Mouse (Mus musculus) liver, adult 2 months (tissue): ENCODE measurements around the gene Ptpn14. TPM values are rescaled to one million over a fixed set of nuclear protein-coding genes. Genes with fewer than 3 reads are reported as not detected.

Source experiments
- DNase-seq: peaks from one replicate; pipeline ENCODE4 v3.0.0-alpha.2; 2011; ENCODE audit warnings: low read depth, low spot score; ENCODE audit errors: extremely low read depth
- H3K27ac ChIP-seq: fragments of 200-500 bp; replicated peaks from 2 replicates; pipeline ENCODE4 v1.5.1; 2012; ENCODE audit warnings: low read depth, mild to moderate bottlenecking, control low read depth, inconsistent platforms, low read length; ENCODE audit not compliant: insufficient read depth
- H3K27me3 ChIP-seq: fragments of 200-500 bp; 2 replicates; pipeline ENCODE4 v1.6.1; 2012; ENCODE audit warnings: mild to moderate bottlenecking, moderate library complexity, low read length, inconsistent platforms; ENCODE audit not compliant: control insufficient read depth, insufficient read depth
- H3K36me3 ChIP-seq: fragments of 200-500 bp; 2 replicates; pipeline ENCODE4 v1.6.1; 2012; ENCODE audit warnings: low read length, inconsistent platforms; ENCODE audit not compliant: control insufficient read depth, insufficient read depth
- H3K4me1 ChIP-seq: fragments of 200-500 bp; 2 replicates; pipeline ENCODE4 v1.6.1; 2011; ENCODE audit warnings: low read length; ENCODE audit not compliant: control insufficient read depth, insufficient read depth
- H3K4me3 ChIP-seq: fragments of 200-500 bp; 2 replicates; pipeline ENCODE4 v1.5.1; 2011; ENCODE audit warnings: low read depth, mild to moderate bottlenecking, control low read depth, low read length, moderate library complexity; ENCODE audit not compliant: insufficient read depth
- H3K79me2 ChIP-seq: fragments of 200-500 bp; 2 replicates; pipeline ENCODE4 v1.6.1; 2012; ENCODE audit warnings: inconsistent platforms, mild to moderate bottlenecking, low read length, moderate library complexity; ENCODE audit not compliant: control insufficient read depth, insufficient read depth
- H3K9ac ChIP-seq: fragments of 200-500 bp; 2 replicates; pipeline ENCODE4 v1.6.1; 2012; ENCODE audit warnings: low read depth, mild to moderate bottlenecking, control low read depth, inconsistent platforms, low read length
- CTCF ChIP-seq: fragments of 200-500 bp; IDR thresholded peaks from 2 replicates; pipeline ENCODE4 v1.5.1; 2011; ENCODE audit warnings: low read depth, low read length, control low read depth
- POLR2A ChIP-seq: fragments of 200-500 bp; IDR thresholded peaks from 2 replicates; pipeline ENCODE4 v1.6.1; 2011; ENCODE audit warnings: low read length, control low read depth; ENCODE audit not compliant: insufficient read depth; ENCODE audit errors: extremely low read depth
- WGBS: fragments of 180-500 bp; shearing (Covaris S2); methylation state at CpG from one replicate; pipeline ENCODE4 v1.1.7; 2018; 5-methylcytosine and 5-hydroxymethylcytosine counted together
- polyA plus RNA-seq: library from polyadenylated mRNA; depleted of rRNA; stranded (reverse); fragments of >200 nt; gene quantifications from 2 replicates; pipeline ENCODE4 v1.2.3, GENCODE M21; 2012
- total RNA-seq: library from RNA; depleted of rRNA; stranded (reverse); fragments of >200 nt; gene quantifications from 2 replicates; pipeline ENCODE4 v1.2.3, GENCODE M21; 2014

Ptpn14 gene
- total and polyA plus RNA-seq, 2 experiments: 0.55 to 0.74 TPM

DNA sequence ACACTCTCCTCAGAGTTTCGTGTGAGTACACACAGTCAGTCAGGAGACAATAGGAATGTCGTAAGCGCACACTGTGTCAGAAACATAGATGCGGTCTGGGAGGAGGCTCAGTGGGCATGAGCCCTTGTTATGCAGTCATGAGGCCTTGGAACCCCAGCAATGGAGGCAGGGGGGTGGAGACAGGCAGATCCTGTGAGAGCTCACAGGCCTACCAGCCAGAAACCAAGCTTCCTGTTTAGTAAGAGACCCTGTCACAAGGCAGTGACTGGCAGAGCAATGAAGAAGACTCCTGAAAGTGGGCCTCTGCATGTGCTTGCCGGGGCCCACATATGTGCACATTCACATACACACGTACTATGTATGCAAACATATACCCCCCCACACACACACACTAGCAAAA, 79.9 kb downstream of the Ptpn14 start:
- no peak for TF ChIP-seq POLR2A
- no peak for TF ChIP-seq CTCF
- 0 out of 2 replicates have a peak, but pooled peaks cover 1% of the 10 kb centered on the region for H3K4me1 ChIP-seq
- 90% methylated on average over 6 of the region's 6 CpGs for WGBS
- DNase-seq: no peak
- no peak overlapping the region for H3K9ac ChIP-seq
- no peak overlapping the region for H3K27ac ChIP-seq
- H3K4me3 ChIP-seq: no peak overlapping the region
- H3K36me3 ChIP-seq: no peaks in the 10 kb centered on the region
- H3K79me2 ChIP-seq: no peaks in the 10 kb centered on the region
- H3K27me3 ChIP-seq: no peaks in the 10 kb centered on the region

DNA sequence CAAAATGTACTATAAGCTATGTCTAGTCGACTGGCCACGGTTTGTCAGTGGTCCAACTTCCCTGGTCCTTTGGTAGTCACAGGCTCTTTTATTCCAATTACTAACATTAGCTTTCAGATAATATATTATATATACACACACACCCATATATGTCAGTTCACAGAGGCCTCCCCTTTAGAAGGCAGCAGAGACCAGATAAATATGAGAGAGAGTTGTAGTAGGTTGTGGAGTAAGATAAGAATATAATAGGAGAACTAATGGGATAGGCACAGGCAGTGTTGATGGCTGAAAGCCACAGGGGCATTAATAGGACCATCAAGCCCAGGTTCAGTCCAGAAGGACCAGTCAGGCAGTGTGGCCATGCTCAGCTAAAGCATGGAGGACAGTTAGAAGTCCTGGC, 80.4 kb downstream of the Ptpn14 start:
- no peaks in the 10 kb centered on the region for H3K79me2 ChIP-seq
- H3K36me3 ChIP-seq: no peaks in the 10 kb centered on the region
- H3K27me3 ChIP-seq: no peaks in the 10 kb centered on the region
- 0 out of 2 replicates have a peak, but pooled peaks cover 3% of the 10 kb centered on the region for H3K4me1 ChIP-seq
- DNase-seq: no peak
- H3K27ac ChIP-seq: no peak overlapping the region
- H3K9ac ChIP-seq: no peak overlapping the region
- H3K4me3 ChIP-seq: no peak overlapping the region
- WGBS: 80% methylated on average over 2 of the region's 2 CpGs
- no peak for TF ChIP-seq CTCF
- no peak for TF ChIP-seq POLR2A

DNA sequence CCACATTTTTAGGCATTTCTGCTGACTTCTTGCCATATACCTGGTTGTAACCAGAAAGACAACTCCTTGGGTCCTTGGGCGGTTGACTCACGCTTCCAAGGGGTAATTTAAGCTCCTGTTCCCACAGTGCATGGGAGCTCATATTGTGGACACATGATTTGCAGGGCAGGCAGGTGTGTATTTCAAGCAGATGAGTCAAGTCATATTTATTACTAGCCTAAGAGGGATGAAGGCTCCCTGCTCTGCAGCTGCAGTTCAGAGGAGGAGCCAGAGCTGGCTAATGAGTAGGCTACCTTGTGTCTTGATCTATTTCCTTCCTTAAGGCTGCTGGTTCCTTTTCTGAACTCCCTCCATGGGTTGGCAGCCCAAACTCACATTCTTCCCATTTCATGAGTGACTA, 83.7 kb downstream of the Ptpn14 start:
- 0 out of 2 replicates have a peak, but pooled peaks cover 3% of the 10 kb centered on the region for H3K4me1 ChIP-seq
- H3K27me3 ChIP-seq: no peaks in the 10 kb centered on the region
- no peak overlapping the region for H3K27ac ChIP-seq
- H3K79me2 ChIP-seq: no peaks in the 10 kb centered on the region
- no peak overlapping the region for H3K4me3 ChIP-seq
- TF ChIP-seq CTCF: no peak
- no peak for TF ChIP-seq POLR2A
- H3K9ac ChIP-seq: no peak overlapping the region
- 95% methylated on average over 2 of the region's 2 CpGs for WGBS
- H3K36me3 ChIP-seq: no peaks in the 10 kb centered on the region
- no peak for DNase-seq

DNA sequence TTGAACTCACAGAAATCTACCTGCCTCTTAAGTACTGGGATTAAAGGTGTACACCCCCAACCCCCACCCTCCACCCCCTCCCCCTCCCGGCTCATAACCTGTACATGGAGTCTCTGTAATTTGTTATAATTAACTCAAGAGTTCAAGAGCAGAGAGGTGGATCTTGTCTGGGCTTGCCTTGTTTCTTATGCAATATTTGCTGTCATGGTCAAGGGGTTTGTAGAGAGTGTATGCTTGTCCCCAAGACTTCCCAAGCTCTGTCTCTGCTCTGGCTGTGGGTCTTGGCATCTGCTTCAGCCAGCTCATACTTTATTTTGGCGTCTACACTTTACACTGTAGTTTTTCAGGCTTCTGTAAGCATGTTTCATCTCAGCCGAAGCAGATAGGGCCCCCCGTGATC, 86.3 kb downstream of the Ptpn14 start:
- H3K27me3 ChIP-seq: no peaks in the 10 kb centered on the region
- WGBS: 87% methylated on average over 4 of the region's 4 CpGs

DNA sequence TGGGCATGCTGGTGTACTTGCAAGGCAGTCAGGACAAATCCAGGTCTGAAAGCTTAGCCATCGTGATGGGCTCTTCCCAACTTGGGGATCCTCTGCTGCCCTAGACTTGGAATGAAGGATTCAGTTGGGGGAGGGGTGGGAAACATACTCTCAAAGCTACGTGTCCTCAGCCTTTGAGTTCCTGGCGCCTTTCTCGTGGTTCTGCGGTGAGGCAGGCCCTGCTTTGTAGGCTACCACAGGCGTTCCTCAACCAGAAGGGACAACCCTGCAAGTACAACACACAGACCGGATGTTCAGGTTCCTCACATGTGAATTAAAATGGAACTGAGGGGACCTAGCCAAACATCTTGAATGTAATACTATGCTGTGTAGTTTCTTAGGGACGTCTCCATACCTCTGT, 89.0 kb downstream of the Ptpn14 start:
- Histone ChIP-seq H3K36me3 (no peaks in the 10 kb centered on the region), H3K4me3 (no peak overlapping the region), H3K4me1 (0 out of 2 replicates have a peak, but pooled peaks cover 7% of the 10 kb centered on the region), H3K9ac (no peak overlapping the region), H3K27me3 (no peaks in the 10 kb centered on the region), H3K79me2 (no peaks in the 10 kb centered on the region), H3K27ac (no peak overlapping the region)
- DNase-seq: no peak
- TF ChIP-seq POLR2A (no peak), CTCF (no peak)
- WGBS: 81% methylated on average over 8 of the region's 8 CpGs

More for the DNA sequence above, 86.3 kb downstream of the Ptpn14 start:
- no peaks in the 10 kb centered on the region for H3K36me3 ChIP-seq
- no peak overlapping the region for H3K27ac ChIP-seq
- no peaks in the 10 kb centered on the region for H3K79me2 ChIP-seq
- DNase-seq: no peak
- 0 out of 2 replicates have a peak, but pooled peaks cover 5% of the 10 kb centered on the region for H3K4me1 ChIP-seq
- TF ChIP-seq POLR2A: no peak
- TF ChIP-seq CTCF: no peak
- H3K9ac ChIP-seq: no peak overlapping the region
- H3K4me3 ChIP-seq: no peak overlapping the region

DNA sequence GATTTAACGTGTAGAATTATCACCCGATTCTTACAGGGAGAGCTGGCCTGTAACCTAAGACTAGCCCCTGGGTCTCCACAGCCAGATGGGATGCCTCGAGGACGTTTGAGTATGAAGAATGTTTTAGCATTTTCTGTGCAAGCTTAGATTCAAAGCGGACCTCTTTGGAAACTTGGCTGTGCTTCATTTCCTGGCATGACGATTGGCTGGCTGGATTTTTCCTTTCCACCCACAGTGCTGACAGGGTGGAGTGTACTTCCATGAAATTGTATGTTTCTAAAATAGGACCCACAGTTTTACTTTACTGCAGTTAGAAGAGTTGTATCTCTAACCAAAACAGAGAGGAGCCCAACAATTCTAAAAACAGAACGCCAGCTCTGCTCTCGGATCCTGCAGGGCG, 89.7 kb downstream of the Ptpn14 start:
- Histone ChIP-seq H3K27ac (no peak overlapping the region), H3K4me3 (no peak overlapping the region), H3K4me1 (0 out of 2 replicates have a peak, but pooled peaks cover 7% of the 10 kb centered on the region), H3K9ac (no peak overlapping the region), H3K79me2 (no peaks in the 10 kb centered on the region), H3K27me3 (no peaks in the 10 kb centered on the region), H3K36me3 (no peaks in the 10 kb centered on the region)
- no peak for DNase-seq
- TF ChIP-seq CTCF: no peak
- no peak for TF ChIP-seq POLR2A
- WGBS: 76% methylated on average over 9 of the region's 9 CpGs
